Mouse (Mus musculus) small intestine, adult 2 months (tissue): ENCODE data around the gene N4bp3.

Experiments used
- CTCF ChIP-seq: fragments of 200-500 bp; IDR thresholded peaks from 2 replicates; pipeline ENCODE4 v1.5.1; 2012; ENCODE audit warnings: low read depth, mild to moderate bottlenecking, control low read depth, inconsistent platforms, low read length, moderate library complexity, mixed read lengths; ENCODE audit not compliant: insufficient replicate concordance, insufficient read length; ENCODE audit errors: extremely low read depth
- POLR2A ChIP-seq: fragments of 200-500 bp; IDR thresholded peaks from 2 replicates; pipeline ENCODE4 v1.6.1; 2012; ENCODE audit warnings: low read depth, mild to moderate bottlenecking, control low read depth, inconsistent platforms, low read length, moderate library complexity

DNA sequence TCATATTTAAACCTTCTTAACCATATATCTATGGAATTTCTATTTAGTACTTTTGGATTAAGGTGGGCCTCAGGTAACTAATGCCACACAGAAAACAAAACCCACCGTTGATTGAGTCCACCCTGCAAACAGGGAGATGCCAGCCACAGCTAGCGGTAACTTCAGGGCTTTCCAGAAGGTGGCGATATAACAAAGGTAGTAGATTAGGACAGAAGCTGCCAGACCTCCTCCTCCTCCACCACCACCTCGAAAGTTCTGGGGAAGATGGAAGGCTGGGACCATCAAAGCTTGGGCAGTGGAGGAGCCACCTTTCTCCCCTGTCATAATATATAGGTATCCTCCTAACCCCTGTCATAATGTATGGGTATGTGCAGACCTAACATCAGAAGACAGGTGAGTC lies 32.9 kb downstream of the N4bp3 start:
- peak; percentile 90; the same call in 1 of the 2 replicates for TF ChIP-seq CTCF
- no peak for TF ChIP-seq POLR2A
